Mouse (Mus musculus): ENCODE measurements at regions not wholly inside any gene's neighbourhood (a gene's known extent, or its start where the extent isn't known, plus 50 kb on each side); places are given as distances from the start of the nearest gene placed in this dataset.

DNA sequence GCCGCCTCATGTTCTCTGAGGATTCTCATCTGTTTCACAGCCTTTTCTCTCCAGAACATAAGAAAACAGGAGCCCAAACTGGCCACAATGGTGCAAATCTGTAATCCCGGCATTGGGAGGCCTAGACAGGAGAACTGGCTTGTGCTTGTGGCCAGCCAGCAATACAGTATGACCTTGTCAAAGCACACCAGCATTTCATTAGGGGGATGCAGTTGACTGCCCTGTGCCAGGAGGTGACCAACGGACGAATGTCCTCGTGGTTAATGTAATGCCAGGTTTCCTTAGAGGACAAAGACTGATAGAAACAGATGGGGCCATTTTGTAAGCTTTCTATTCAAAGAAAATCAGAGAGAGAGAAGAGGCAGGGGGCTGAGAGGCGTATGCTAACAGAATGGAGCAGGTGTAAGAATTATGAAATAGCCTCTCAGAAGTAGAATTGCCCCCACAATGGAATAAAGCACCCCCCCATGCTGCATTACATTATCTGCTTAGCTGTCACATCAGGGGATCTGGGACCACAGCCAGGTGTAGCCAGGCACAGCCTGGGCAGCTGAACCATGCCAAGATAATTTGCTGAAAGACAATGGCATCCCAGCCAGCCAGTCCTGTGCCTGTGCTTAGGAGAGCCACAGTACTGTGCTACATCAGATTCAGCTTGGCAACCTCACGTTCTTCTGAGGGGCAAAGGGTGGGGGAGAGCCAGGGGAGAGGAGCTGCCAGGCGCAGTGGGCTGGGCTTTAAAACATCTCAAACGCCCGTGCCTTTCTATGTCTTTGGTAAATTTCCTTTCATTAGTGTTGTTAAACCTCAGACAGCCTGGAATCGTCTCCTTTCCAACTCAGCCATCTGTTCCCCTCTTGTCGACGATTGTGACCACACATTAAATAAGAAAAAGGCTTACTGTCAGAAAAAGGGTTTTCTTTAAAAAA lies 167.9 kb downstream of the Gm19410 start:
- Histone ChIP-seq H3K4me1 (no peaks in the 10 kb centered on the region), H3K27me3 (replicated peaks) (peaks cover 2% of the 10 kb centered on the region), H3K4me3 (replicated peaks) (no peak overlapping the region), H3K36me3 (replicated peaks; ENCODE audit: low read length) (no peaks in the 10 kb centered on the region), H3K9me3 (no peaks in the 10 kb centered on the region)
- TF ChIP-seq GATA1 (IDR thresholded peaks at IDR 0.05; ENCODE audit: borderline replicate concordance, low read length) (no peak), FLI1 (IDR thresholded peaks at IDR 0.05; ENCODE audit: low read length) (no peak)

DNA sequence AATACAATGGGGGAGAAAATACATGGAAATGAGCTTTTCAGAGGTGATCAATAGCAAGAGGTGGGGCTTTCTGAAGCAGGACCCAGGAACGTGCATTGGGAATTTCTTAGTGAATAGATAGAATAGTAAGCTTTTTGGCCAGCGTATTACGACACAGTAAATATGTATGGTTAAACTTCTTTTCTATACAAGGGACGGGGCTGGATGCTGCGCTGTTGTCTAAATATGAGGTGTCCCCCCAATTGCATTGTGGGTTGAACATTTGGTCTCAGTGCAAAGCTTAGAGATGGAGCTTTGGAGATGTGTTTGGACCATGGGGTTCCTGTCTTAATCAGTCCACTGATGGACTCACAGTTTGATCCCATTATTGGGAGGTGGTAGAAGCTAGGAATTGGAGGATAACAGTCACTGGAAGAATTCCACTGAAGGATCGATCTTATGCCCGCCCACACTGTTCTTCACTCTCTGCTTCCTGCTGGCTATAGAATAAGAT lies 168.6 kb downstream of the Gm19410 start:
- no peaks in the 10 kb centered on the region for H3K9me3 ChIP-seq
- H3K4me1 ChIP-seq: no peaks in the 10 kb centered on the region
- no peak for TF ChIP-seq GATA1 (IDR thresholded peaks at IDR 0.05; ENCODE audit: borderline replicate concordance, low read length)
- no peak for TF ChIP-seq FLI1 (IDR thresholded peaks at IDR 0.05; ENCODE audit: low read length)
- H3K4me3 ChIP-seq (replicated peaks): no peak overlapping the region
- no peaks in the 10 kb centered on the region for H3K36me3 ChIP-seq (replicated peaks; ENCODE audit: low read length)
- peaks cover 4% of the 10 kb centered on the region for H3K27me3 ChIP-seq (replicated peaks)

DNA sequence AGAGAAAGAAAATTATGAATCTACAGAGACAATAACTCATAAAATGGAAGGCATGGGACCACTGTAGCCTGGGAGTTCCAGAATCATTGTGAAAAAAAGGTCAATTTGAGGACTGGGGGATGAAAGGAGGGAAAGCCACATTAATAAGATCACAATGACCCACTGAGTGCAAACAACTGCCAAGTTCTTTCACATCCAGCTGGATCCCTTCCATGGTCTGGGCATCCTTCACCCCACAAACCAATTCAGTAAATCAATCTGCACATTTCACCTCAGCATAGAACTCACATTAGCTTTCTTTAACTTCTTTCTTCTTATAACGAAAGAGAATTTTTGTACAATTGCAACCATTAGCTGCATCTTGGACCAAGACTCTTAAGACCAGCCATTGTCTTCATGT lies 169.4 kb downstream of the Gm19410 start:
- no peaks in the 10 kb centered on the region for H3K4me1 ChIP-seq
- H3K9me3 ChIP-seq: no peaks in the 10 kb centered on the region
- no peaks in the 10 kb centered on the region for H3K36me3 ChIP-seq (replicated peaks; ENCODE audit: low read length)
- TF ChIP-seq GATA1 (IDR thresholded peaks at IDR 0.05; ENCODE audit: borderline replicate concordance, low read length) (no peak), FLI1 (IDR thresholded peaks at IDR 0.05; ENCODE audit: low read length) (no peak)
- peaks cover 4% of the 10 kb centered on the region for H3K27me3 ChIP-seq (replicated peaks)
- H3K4me3 ChIP-seq (replicated peaks): no peak overlapping the region

DNA sequence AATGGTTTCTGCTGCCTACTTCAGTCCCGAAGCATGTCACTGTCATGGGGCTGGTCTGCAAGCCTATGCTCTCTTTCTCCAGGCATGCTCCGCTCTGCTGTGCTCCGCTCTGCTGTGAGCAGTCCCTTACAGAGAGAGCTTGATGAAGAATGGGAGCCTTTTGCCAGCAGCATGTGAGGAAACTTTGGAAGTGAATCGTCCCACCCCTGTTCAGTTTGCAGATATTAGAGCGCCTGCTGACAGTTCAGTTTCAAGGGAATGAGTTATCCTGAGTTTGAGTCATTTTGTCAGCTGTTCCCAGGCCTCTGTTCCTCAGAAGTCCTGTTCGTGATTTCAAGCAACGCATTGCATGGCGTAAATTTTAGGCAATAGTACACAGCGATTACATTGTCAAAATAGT lies 173.6 kb downstream of the Gm19410 start:
- no peaks in the 10 kb centered on the region for H3K36me3 ChIP-seq (replicated peaks; ENCODE audit: low read length)
- H3K4me1 ChIP-seq: no peaks in the 10 kb centered on the region
- H3K4me3 ChIP-seq (replicated peaks): no peak overlapping the region
- H3K27me3 ChIP-seq (replicated peaks): peaks cover 1% of the 10 kb centered on the region
- TF ChIP-seq FLI1 (IDR thresholded peaks at IDR 0.05; ENCODE audit: low read length): no peak
- no peaks in the 10 kb centered on the region for H3K9me3 ChIP-seq

DNA sequence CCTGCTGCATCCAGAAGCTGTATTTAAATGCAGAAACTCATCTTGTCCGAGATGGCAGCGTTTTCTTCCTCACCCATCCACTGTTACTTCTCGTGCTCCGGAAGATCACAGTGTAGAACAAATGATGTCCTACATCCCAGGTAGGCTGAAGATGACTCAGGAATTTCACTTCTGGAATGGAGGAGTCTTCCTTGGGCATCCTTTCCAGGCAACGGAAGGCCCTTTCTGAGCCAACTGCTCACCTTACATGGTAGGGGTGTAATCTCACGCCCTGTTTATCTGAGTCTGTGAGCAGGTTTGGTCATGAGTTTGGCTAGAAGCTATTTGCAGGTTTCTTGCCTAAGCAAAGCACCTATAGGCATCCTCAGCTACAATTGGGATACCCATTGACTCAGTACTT lies 176.9 kb downstream of the Gm19410 start:
- Histone ChIP-seq H3K9me3 (no peaks in the 10 kb centered on the region), H3K27me3 (replicated peaks) (peaks cover 1% of the 10 kb centered on the region), H3K36me3 (replicated peaks; ENCODE audit: low read length) (no peaks in the 10 kb centered on the region), H3K4me3 (replicated peaks) (no peak overlapping the region), H3K4me1 (no peaks in the 10 kb centered on the region)
- TF ChIP-seq FLI1 (IDR thresholded peaks at IDR 0.05; ENCODE audit: low read length): no peak
- TF ChIP-seq GATA1 (IDR thresholded peaks at IDR 0.05; ENCODE audit: borderline replicate concordance, low read length): no peak

DNA sequence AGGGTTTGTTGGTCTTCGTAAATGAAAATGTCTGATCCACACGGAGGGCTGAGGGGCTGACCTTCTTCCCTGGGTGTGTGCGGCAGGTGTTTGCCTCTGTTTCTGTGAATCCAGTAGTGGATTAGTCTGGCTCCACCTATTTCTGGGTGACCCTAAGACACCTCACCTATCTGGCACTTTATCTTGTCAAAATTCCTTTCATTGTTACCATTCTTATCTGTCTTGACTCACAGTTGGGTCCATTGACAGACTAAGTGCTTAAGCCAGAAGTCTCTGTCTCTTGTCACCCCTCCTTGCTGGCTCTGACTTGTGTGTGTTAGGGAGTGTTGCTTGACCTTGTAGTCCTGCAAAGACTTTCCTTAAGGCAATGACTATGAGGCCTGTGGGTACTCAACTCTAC lies 178.1 kb downstream of the Gm19410 start:
- H3K27me3 ChIP-seq (replicated peaks): peaks cover 1% of the 10 kb centered on the region
- no peaks in the 10 kb centered on the region for H3K36me3 ChIP-seq (replicated peaks; ENCODE audit: low read length)
- H3K9me3 ChIP-seq: no peaks in the 10 kb centered on the region
- H3K4me3 ChIP-seq (replicated peaks): no peak overlapping the region
- H3K4me1 ChIP-seq: no peaks in the 10 kb centered on the region
- TF ChIP-seq FLI1 (IDR thresholded peaks at IDR 0.05; ENCODE audit: low read length): no peak
- no peak for TF ChIP-seq GATA1 (IDR thresholded peaks at IDR 0.05; ENCODE audit: borderline replicate concordance, low read length)

DNA sequence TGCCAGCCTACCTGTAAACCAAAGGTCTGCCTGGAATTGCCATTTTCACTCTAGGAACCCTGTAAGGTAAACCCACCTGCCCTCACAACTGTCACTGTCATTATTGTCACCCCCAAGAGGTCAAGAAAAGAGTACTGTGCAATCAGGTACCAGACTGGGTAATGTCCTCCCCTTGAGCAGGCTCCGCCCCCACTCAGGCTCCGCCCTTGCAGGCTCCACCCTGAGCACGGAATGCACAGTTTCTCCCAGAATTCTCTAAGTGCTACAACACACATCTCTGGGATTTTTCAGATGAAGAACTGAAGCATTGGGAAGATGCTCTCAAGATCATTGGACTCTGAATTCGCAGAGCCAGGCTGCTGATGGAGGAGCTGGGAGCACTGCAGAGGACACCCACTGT lies 178.9 kb downstream of the Gm19410 start:
- no peaks in the 10 kb centered on the region for H3K27me3 ChIP-seq (replicated peaks)
- no peaks in the 10 kb centered on the region for H3K36me3 ChIP-seq (replicated peaks; ENCODE audit: low read length)
- H3K4me3 ChIP-seq (replicated peaks): no peak overlapping the region
- no peaks in the 10 kb centered on the region for H3K9me3 ChIP-seq
- TF ChIP-seq FLI1 (IDR thresholded peaks at IDR 0.05; ENCODE audit: low read length): no peak
- TF ChIP-seq GATA1 (IDR thresholded peaks at IDR 0.05; ENCODE audit: borderline replicate concordance, low read length): no peak
- no peaks in the 10 kb centered on the region for H3K4me1 ChIP-seq

DNA sequence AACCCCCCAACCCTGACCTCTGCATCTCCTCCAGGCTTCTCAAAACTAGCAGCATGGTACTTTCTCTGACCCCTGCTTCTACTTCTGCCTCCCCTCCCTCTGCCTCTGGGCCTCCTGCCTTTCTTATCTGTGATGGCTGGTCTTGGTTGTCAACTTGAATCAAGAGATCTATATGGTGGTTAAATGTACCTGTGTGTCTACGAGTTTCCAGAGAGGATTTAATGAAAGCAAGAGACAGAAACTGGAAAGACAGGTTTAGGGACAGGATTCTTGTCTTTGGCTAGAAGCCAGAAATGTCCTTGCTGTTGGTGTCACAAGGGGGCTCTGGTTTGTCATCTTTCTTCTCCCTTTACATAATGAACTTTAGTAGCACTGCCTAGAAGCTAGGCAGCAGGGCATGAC lies 180.9 kb downstream of the Gm19410 start:
- H3K4me1 ChIP-seq: no peaks in the 10 kb centered on the region
- H3K9me3 ChIP-seq: no peaks in the 10 kb centered on the region
- H3K36me3 ChIP-seq (replicated peaks; ENCODE audit: low read length): no peaks in the 10 kb centered on the region
- no peak overlapping the region for H3K4me3 ChIP-seq (replicated peaks)
- no peaks in the 10 kb centered on the region for H3K27me3 ChIP-seq (replicated peaks)
- TF ChIP-seq FLI1 (IDR thresholded peaks at IDR 0.05; ENCODE audit: low read length) (no peak), GATA1 (IDR thresholded peaks at IDR 0.05; ENCODE audit: borderline replicate concordance, low read length) (no peak)

DNA sequence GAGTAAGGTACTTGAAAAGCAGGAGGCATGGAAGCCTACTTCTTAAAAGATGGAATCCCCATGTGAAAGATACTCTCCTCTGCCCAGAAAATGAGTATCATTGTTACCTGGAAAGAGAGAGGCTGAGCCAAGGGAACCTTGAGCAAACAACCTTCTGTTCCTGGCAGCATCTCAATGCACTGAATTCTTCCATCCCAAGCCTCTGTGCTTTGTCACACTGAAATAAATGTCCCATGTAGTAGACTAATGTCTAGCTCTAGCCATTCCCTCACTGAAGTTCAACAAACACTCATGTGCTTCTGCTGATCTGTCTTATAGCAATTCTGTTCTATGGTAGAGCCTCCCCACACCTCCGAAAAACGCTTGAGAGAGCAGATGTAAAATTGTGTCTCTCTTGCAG lies 182.6 kb downstream of the Gm19410 start:
- H3K4me3 ChIP-seq (replicated peaks): no peak overlapping the region
- H3K4me1 ChIP-seq: no peaks in the 10 kb centered on the region
- H3K27me3 ChIP-seq (replicated peaks): no peaks in the 10 kb centered on the region
- no peaks in the 10 kb centered on the region for H3K9me3 ChIP-seq
- no peak for TF ChIP-seq GATA1 (IDR thresholded peaks at IDR 0.05; ENCODE audit: borderline replicate concordance, low read length)
- TF ChIP-seq FLI1 (IDR thresholded peaks at IDR 0.05; ENCODE audit: low read length): no peak
- no peaks in the 10 kb centered on the region for H3K36me3 ChIP-seq (replicated peaks; ENCODE audit: low read length)

DNA sequence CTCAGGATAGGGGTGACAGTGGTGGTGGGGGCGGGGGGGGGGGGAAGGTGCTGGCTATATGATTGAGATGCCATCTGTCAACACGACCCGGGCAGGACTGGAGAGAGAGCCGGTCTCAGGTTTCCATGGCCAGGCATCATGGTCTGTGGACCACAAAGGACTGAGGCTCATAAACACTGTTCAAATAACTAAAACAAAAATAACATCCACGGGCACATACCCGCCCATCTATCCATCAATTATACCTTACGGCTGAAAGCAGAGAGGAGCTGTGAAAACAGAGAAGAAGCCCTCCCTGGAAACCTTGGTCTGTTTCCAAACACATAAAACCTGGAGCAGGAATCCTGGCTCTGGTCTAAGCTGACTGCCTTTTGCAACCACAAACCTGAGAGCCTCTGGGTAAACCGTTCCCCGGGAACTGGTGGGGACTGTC lies 183.2 kb downstream of the Gm19410 start:
- Histone ChIP-seq H3K4me3 (replicated peaks) (no peak overlapping the region), H3K27me3 (replicated peaks) (no peaks in the 10 kb centered on the region), H3K9me3 (no peaks in the 10 kb centered on the region), H3K36me3 (replicated peaks; ENCODE audit: low read length) (no peaks in the 10 kb centered on the region), H3K4me1 (no peaks in the 10 kb centered on the region)
- no peak for TF ChIP-seq FLI1 (IDR thresholded peaks at IDR 0.05; ENCODE audit: low read length)
- TF ChIP-seq GATA1 (IDR thresholded peaks at IDR 0.05; ENCODE audit: borderline replicate concordance, low read length): no peak
